9 mouse cellular contexts compared by ENCODE assay signal in genomic region chr7:141403305-141403704, GRCm38 (mm10). TPM values are rescaled to one million over a fixed set of nuclear protein-coding genes. Genes with fewer than 3 reads are reported as not detected.
DNase-seq lines count a peak whose midpoint lies in the region; ATAC-seq and TF ChIP-seq lines count a peak whose summit lies in the region.
"Had no signal": no experiment of that assay in that cellular context is flagged by ENCODE, and none has a peak within 500 bp of the region (broad histone marks: within the 10 kb centered on the region; RNA-seq: fewer than 3 reads in every experiment).

No protein-coding gene starts in this region.

- H3K36me3 ChIP-seq in lung, postnatal 0 days (ENCODE audit: insufficient read depth, low read length): peaks cover 31% of the 10 kb centered on the region; the same call in 1 of the 2 replicates

- 39% methylated on average over 5 of the region's 5 CpGs for WGBS in lung, postnatal 0 days

- no peak overlapping the region for H3K27ac ChIP-seq in lung, postnatal 0 days (ENCODE audit: low read length)
- H3K27ac ChIP-seq: heart, embryonic 13.5 days had no signal

- H3K4me2 ChIP-seq in lung, postnatal 0 days (replicated peaks; ENCODE audit: low read depth, low read length): no peak overlapping the region
- H3K4me2 ChIP-seq: heart, embryonic 13.5 days had no signal

- ATAC-seq in lung, postnatal 0 days: peak; percentile 70
- ATAC-seq in neutrophil, adult 5-6 weeks (ENCODE audit: extremely low read depth, insufficient number of reproducible peaks, low FRiP score, poor library complexity, severe bottlenecking): peak; percentile 82

- DNase-seq in CD4-positive helper T cell, adult 2 months (ENCODE audit: low read depth, low spot score): peak; percentile 58
- peak; percentile 75 for DNase-seq in MN1 (ENCODE audit: low spot score)
- DNase-seq in cerebellum, postnatal 10 days: peak; percentile 75 to 78
- peak; percentile 57 for DNase-seq in gastrocnemius, postnatal 14 days
- DNase-seq in kidney, adult 11 months: peak; percentile 61
- peak; percentile 84 for DNase-seq in lung, postnatal 0 days (ENCODE audit: low spot score)
- DNase-seq in frontal cortex, postnatal 36 days (ENCODE audit: low spot score in 2 of 2): no peak

- H3K27me3 ChIP-seq in lung, postnatal 0 days (replicated peaks; ENCODE audit: insufficient read depth, low read length): no peaks in the 10 kb centered on the region
- H3K27me3 ChIP-seq: heart, embryonic 13.5 days had no signal

- H3K9ac ChIP-seq in lung, postnatal 0 days (replicated peaks; ENCODE audit: low read depth): no peak overlapping the region
- H3K9ac ChIP-seq: heart, embryonic 13.5 days had no signal

- no peak for TF ChIP-seq EP300 in lung, postnatal 0 days (IDR thresholded peaks at IDR 0.05)

- no peaks in the 10 kb centered on the region for H3K9me3 ChIP-seq in lung, postnatal 0 days (ENCODE audit: low read length)
- H3K9me3 ChIP-seq: heart, embryonic 13.5 days had no signal

- H3K4me1 ChIP-seq in lung, postnatal 0 days (ENCODE audit: insufficient read depth, low read depth, low read length): no peaks in the 10 kb centered on the region
- H3K4me1 ChIP-seq: heart, embryonic 13.5 days had no signal

- H3K4me3 ChIP-seq in lung, postnatal 0 days (ENCODE audit: low read depth, low read length): no peak overlapping the region
- H3K4me3 ChIP-seq: heart, embryonic 13.5 days had no signal

- TF ChIP-seq CTCF in lung, postnatal 0 days (IDR thresholded peaks at IDR 0.05): peak; percentile 95

- intact Hi-C loops in gastrocnemius, postnatal 14 days (cut with DNase I; ENCODE audit: low total_unique reads): loop anchor here (10.0 kb wide), 1 partner anchor 121 kb away; no protein-coding TSS in a partner anchor

RNA-seq across cellular contexts. Expression of gene Gatd1, which starts 10.6 kb away (rescaled TPM):
- 1 to 10 TPM; 6.2 to 9.6 TPM for total RNA-seq in gastrocnemius, postnatal 14 days (2021)
- 49.8 and 52.3 TPM in 2 replicates for polyA plus RNA-seq in lung, postnatal 0 days (2015; fragmentation: Nextera tagmentation; extraction: Ambion mirVana)
- 16.8 and 21.9 TPM in 2 replicates for total RNA-seq in neutrophil, adult 5-6 weeks (2017)

RNA-seq across cellular contexts. Expression of gene Taldo1, which starts 11.3 kb away (rescaled TPM):
- total RNA-seq in gastrocnemius, postnatal 14 days (2021): 100 to 1,000 TPM; 101 to 109 TPM
- polyA plus RNA-seq in lung, postnatal 0 days (2015; fragmentation: Nextera tagmentation; extraction: Ambion mirVana): 260 and 276 TPM in 2 replicates
- 1,594 and 1,707 TPM in 2 replicates for total RNA-seq in neutrophil, adult 5-6 weeks (2017)

RNA-seq across cellular contexts. Expression of gene Cend1, which starts 26.0 kb away (rescaled TPM):
- under 1 TPM; 0.47 to 0.82 TPM for total RNA-seq in gastrocnemius, postnatal 14 days (2021)
- polyA plus RNA-seq in lung, postnatal 0 days (2015; fragmentation: Nextera tagmentation; extraction: Ambion mirVana): 0.25 TPM in 2 replicates
- total RNA-seq in neutrophil, adult 5-6 weeks (2017): 0.25 TPM in 1 of 2 replicates, not detected in the other

RNA-seq across cellular contexts. Expression of gene Slc25a22, which starts 34.4 kb away (rescaled TPM):
- total RNA-seq in gastrocnemius, postnatal 14 days (2021): 10 to 100 TPM; 14.8 to 32.4 TPM
- 9.8 and 12.3 TPM in 2 replicates for polyA plus RNA-seq in lung, postnatal 0 days (2015; fragmentation: Nextera tagmentation; extraction: Ambion mirVana)
- total RNA-seq in neutrophil, adult 5-6 weeks (2017): 4.9 and 9.7 TPM in 2 replicates

RNA-seq across cellular contexts. Expression of gene Pidd1, which starts 40.5 kb away (rescaled TPM):
- total RNA-seq in gastrocnemius, postnatal 14 days (2021): under 1 TPM; 0.55 to 0.75 TPM
- 1.7 and 1.8 TPM in 2 replicates for polyA plus RNA-seq in lung, postnatal 0 days (2015; fragmentation: Nextera tagmentation; extraction: Ambion mirVana)
- 2.9 and 6.5 TPM in 2 replicates for total RNA-seq in neutrophil, adult 5-6 weeks (2017)

Comparison
In these comparisons a context has a peak if more than half of its experiments do, and no peak if none do; other contexts are left out.
1. DNase-seq: peak in CD4-positive helper T cell, adult 2 months (single experiment), MN1 (single experiment), cerebellum, postnatal 10 days (2 of 2), gastrocnemius, postnatal 14 days (single experiment), kidney, adult 11 months (single experiment) and lung, postnatal 0 days (single experiment); none in frontal cortex, postnatal 36 days (0 of 2).
2. RNA of gene Taldo1, which starts 11.3 kb away (total RNA-seq): 1,594 to 1,707 TPM in neutrophil, adult 5-6 weeks; 101 to 109 TPM in gastrocnemius, postnatal 14 days; every median in the first group is over 10 times any median in the second.